Mouse (Mus musculus): ENCODE measurements around the gene Ostm1.

Ostm1 gene

DNA sequence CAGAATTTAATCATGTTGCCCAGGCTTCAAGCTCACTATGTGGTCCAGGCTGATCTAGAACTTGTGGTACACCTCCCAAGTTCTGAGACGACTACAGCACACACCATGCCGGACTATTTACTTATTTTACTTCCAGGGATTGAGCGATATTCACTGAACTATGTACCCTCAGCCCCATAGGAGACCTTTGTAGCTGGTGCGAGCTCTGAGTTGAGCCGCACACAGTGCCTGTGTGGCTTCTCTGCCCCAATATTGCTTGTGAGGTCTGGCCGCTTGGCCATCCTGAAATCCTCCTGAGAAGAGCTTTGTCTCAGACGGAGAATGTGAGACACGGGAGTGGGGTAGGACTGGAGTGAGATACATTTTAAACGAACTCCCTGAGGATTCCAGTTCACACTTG, 31.1 kb downstream of the Ostm1 start:
- in situ Hi-C loops (cut with MboI; ENCODE audit: unreplicated experiment in 2 of 2) = loop anchor here in 1 of 2 experiments (25.0 kb wide), 1 partner anchor 777 kb away; no protein-coding TSS in a partner anchor

DNA sequence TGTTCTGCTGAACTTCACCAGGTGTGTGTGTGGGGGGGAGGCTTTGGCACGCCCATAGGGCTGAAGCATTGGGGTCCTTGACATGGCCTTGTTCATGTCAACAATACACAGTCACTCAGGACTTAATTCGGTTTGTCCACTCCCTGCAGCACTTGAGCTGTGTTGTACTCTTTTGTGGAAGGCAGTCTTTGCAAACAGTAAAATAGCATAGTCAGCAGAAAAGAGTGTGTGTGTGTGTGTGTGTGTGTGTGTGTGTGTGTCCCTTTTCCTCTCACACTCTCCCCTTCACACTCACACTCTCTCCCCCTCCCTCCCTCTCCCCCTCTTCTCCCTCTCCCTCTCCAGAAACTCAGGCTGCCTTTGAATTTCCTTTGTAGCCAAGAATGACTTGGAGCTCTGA, 34.7 kb downstream of the Ostm1 start:
- in situ Hi-C loops (cut with MboI; ENCODE audit: unreplicated experiment in 2 of 2) = loop anchor here in 1 of 2 experiments (25.0 kb wide), 1 partner anchor 781 kb away; no protein-coding TSS in a partner anchor

DNA sequence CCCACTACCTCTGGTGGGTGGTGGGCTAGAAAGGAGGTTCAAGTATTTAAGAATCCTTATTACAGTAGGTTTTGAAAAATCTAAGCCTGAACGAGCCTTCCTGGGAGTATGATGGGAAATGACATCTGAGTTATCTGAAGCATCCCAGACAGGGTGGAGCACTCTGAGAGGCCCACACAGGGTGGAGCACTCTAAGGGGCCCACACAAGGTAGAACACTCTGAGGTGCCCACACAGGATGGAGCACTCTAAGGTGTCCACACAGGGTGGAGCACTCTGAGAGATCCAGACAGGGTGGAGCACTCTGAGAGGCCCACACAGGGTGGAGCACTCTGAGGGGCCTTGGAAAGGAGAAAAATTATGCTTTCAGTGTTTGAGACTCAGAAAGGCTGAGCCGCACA, 42.3 kb downstream of the Ostm1 start:
- in situ Hi-C loops (cut with MboI; ENCODE audit: unreplicated experiment in 2 of 2) = loop anchor here in 1 of 2 experiments (25.0 kb wide), 1 partner anchor 814 kb away; the partner anchor contains the start of genes Cep57l1 and Sesn1

DNA sequence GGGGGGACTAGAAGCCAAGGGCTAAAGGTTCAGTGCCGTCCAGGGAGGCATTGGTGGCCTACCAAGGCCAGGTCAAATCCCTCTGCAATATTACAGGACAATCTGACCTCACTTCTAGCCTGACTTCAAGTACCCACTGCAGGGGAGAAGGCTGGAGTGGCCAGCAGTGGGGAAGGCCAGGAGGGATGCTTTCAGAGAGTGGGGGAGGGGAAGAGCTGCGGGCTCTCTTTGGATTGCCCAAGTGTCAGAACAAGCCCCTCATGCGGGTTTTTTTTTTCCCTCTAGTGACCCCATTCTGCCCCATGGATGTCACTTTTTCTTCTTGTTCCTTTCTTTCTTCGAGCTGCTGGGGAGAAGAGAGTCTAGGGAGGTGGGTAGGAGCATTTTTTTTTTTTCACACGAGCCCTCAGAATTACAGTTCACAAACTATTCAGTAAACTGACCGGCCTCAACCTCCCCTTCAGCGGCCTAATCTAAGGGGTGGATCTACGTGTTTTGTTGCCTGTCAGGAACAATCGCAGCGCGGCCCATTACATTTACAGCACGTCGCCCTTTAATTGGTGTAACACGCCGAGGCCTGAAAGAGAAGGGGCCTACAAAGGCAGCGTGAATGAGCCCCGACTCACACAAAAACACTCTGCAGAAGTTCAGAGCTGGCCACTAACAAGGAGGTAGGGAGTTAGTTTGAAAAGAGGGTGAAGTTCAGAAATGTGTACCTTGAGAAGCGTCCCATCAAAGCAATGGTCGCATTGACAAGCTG, 47.2 kb downstream of the Ostm1 start:
- in situ Hi-C loops (cut with MboI; ENCODE audit: unreplicated experiment in 2 of 2) = loop anchor here in 1 of 2 experiments (10.0 to 25.0 kb wide), 2 partner anchors 646 to 818 kb away; partner anchors contain the start of genes Cep57l1 and Sesn1

DNA sequence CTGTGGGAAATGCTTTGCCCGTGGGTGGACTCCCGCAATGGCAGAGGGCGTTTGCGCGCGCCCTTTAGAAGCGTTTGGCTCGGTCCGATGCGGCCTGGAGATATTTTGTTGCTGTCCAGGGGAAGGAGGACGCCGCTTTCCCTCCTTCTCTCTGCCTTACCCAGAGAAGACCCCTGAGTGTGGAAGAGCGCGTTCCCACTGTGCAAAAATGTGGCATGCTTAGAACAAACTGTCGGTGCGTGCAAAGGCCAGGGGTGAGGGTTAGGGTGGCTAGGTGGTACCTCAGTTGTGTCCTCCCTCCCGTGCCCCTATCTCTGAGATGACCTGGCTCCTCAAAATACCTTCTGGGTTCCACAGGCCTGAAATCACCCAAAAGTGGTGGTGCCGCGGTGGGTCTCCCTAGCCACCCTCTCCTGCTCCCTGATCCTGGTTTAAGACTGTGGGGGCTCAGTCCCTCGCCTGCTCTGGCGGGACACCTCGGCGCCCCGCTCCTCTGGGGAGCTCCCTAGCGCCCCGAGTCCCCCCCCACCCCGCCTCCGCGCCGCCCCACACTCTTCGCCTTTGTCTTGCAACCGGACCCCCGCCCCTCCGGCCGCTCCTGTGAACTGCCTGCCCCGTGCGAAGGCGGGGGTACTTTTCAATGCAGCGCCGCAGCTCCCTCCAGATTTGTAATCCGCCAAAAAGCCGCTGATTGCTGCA, 48.3 kb downstream of the Ostm1 start:
- in situ Hi-C loops (cut with MboI; ENCODE audit: unreplicated experiment in 2 of 2) = loop anchor here in 1 of 2 experiments (10.0 to 25.0 kb wide), 2 partner anchors 647 to 820 kb away; partner anchors contain the start of genes Cep57l1 and Sesn1

DNA sequence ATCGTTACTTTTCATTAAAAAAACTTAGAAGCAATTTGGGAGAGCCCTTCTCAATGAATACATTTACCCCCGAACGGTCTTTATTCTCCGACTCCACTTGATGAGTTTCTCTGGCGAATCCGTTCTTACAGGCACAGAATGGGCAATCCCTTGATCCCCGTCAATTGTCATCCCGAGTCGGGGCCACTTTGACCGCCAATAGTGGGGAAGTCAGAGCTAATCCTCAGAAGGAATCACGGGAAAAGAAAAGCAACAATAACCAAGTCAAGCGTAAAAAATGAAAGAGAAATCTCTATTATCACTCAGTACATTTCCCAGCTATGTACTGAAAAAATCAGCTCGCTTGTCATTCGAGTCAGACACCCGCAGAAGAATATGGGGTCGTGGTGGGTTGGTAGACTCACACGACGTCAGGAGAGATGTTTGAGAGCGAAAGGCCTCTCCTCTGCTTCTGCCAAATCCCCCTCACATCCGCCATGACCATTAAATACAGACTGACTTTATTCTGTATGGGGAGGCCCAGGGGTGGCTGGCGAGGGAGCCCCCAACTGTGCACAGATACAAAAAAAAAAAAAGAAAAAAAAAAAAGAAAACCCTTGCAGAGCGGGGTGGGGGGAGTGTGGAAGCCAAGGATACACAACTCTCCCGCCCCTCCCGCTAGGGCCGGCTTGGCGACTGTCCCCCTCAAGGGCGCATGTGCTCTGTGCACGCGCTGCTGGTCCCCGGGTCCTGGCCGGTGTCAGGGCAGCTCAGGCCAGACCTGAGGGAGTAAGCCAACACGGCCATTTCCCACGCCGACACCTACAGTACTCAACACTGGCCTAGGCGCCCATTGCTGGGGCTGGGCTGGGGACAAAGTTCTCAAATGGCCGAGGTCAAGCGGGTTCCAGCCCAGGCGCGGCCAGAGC, 49.1 kb downstream of the Ostm1 start:
- in situ Hi-C loops (cut with MboI; ENCODE audit: unreplicated experiment in 2 of 2) = loop anchor here in 1 of 2 experiments (10.0 to 25.0 kb wide), 2 partner anchors 648 to 820 kb away; partner anchors contain the start of genes Cep57l1 and Sesn1

DNA sequence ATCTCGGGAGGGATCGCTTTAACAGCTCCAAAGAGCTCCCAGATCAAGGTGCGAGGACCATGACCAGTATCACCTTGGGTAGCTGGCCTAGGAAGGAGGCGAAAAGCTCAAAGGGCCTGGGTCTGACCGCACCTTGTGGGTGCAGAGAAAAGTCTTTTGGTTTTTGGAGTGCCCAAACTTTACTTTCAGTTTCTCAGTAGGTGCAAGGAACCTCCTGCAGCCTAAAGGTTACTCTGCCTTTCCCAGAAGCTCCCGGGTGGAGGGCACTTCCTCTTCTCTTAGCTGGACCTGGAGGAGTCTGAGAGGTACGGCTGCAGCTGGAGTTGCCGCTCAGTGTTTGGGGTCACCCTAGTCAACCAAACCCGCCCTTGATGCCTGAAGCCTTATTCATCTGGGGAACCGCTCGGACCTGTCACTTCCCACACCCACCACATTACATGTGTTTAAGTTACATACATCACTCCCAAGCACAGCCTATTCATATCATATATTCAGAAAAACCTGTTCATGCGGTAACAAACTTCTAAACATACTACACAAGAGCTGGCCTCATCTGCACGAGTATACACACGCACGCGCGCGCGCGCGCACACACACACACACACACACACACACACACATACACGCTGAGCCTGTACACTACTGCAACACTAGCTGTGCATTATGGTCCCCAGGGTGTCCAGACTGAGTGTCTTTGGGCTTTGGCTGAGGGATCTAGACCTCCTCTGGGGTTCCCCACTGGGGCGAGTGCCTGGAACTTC, 49.9 kb downstream of the Ostm1 start:
- in situ Hi-C loops (cut with MboI; ENCODE audit: unreplicated experiment in 2 of 2) = loop anchor here in 1 of 2 experiments (10.0 to 25.0 kb wide), 2 partner anchors 649 to 821 kb away; partner anchors contain the start of genes Cep57l1 and Sesn1

DNA sequence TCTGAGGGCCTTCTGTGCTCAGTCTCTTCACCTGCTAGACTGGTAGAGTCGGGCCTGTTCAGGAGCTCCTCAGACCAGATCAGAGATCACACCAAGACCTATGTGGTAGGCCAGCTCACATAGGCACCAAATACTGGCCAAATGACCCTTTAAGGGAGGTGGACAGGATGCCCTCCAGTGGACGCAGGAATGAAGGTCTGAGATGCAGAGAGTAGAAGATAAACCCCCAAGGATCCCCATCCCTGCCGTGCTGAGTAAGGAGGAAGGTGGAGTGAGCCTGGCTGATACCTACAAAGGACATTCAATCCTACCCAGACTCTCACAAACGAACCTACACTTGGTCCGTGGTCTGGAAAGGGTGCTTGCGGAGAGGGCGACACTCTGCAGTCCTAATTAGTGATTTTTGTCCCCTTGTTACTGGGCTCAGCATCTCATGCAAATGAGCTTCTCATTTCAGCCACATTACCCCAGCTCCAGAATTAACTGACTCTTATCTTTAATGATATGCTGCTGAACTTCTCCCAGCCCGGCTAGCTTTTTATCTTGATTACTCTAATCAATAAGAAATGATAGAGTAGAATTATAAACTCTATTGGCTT, 50.6 kb downstream of the Ostm1 start:
- in situ Hi-C loops (cut with MboI; ENCODE audit: unreplicated experiment in 2 of 2) = loop anchor here in 1 of 2 experiments (10.0 to 25.0 kb wide), 2 partner anchors 649 to 822 kb away; partner anchors contain the start of genes Cep57l1 and Sesn1

DNA sequence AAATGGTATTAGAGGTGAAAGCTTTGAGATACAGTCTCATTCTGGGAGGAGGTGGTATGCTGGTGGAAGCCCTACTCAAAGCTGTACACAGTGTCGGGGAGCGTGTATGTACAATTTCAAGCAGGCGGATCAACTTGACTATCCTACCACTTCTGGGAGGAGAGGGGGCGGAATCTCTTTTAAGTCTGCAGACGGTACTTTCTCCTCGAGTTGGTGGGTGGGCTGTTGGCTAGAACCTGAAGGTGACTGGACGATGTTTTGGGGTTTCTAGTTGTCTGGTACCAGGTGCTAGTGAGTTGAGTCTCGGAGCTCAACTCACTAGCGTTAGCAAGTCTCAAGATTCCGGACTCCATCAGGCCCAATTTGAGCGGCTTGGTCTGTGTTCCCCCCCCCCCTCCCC, 51.4 kb downstream of the Ostm1 start:
- in situ Hi-C loops (cut with MboI; ENCODE audit: unreplicated experiment in 2 of 2) = loop anchor here (5.0 to 25.0 kb wide), 3 partner anchors 328 to 823 kb away; partner anchors contain the start of genes Cep57l1 (in 1 of the 2) and Sesn1 (in 1 of the 2)

DNA sequence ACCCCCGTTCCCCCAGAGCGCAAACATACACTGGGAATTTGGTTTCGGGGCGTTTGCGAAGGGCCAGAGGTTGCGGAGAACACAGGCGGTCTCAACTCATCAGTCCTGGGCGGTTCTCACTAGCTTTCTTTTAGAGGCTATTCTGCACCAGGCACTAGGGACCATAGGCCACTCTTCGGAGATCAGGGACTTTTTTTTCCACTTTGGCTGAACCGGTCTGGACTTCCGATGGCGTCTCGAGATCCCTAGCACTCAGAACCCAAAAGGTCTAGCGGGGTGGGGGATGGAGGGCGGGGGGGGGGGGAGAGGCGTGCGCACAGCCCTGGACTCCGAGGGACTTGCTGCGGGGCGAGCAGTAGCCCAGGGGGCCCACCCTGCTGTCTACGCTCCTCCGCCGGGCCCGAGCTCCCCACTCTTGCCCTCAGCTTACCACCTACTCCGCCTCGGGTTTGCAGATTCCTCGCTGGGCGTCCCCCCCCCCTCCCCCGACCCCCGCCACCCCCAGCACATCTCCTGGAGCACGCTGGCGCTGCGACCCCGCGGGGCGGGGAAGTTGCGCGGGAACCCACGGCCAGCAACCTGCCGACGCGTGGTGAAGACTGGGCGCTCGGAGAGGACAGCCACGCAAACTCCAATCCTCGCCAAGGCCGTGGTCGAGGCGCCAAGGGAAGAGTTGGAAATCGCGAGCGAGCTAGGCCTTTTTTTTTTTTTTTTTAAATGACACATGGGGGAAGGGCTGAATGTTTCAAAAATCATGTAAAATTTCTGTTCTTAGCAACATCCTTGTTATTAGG, 52.1 kb downstream of the Ostm1 start:
- in situ Hi-C loops (cut with MboI; ENCODE audit: unreplicated experiment in 2 of 2) = loop anchor here (5.0 to 25.0 kb wide), 3 partner anchors 328 to 823 kb away; partner anchors contain the start of genes Cep57l1 (in 1 of the 2) and Sesn1 (in 1 of the 2)

DNA sequence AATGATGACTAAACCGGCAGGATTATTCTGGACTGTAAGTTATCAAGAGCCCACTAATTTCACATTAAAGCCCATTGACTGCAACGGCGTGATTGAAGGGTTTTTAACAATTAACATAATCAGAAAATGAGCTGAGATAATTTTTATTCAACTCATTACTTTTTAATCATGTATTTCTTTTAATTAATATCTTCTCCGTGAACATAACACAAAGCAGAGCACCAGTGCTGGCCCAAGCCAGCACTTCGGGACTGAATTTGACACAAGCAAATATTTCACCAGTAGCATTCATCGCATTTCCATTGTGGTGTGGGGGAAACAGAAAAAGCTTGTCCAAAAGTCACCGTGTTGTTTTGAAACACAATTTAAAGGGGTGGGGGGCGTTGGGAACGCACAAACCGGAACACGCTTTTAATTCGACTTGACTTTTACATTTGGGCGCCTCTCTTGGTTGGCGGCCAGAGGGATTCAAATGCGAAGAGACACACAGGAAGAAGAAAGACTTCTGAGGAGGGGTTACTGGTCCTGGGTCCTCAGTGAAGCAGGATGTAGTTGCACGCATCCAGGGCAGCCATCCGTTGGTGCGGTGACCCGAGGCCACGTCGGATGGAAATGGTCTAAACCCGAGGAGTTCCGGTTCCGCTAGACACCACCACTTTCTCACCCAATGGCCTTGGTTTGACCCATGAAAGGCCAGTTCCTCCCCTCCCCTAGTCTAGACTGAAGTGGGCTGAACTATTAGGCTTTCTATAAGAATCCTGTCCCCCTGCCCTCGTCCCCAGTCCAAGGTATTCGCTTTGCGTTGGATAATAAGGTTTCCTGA, 52.9 kb downstream of the Ostm1 start:
- in situ Hi-C loops (cut with MboI; ENCODE audit: unreplicated experiment in 2 of 2) = loop anchor here (5.0 to 25.0 kb wide), 3 partner anchors 329 to 824 kb away; partner anchors contain the start of genes Cep57l1 (in 1 of the 2) and Sesn1 (in 1 of the 2)

DNA sequence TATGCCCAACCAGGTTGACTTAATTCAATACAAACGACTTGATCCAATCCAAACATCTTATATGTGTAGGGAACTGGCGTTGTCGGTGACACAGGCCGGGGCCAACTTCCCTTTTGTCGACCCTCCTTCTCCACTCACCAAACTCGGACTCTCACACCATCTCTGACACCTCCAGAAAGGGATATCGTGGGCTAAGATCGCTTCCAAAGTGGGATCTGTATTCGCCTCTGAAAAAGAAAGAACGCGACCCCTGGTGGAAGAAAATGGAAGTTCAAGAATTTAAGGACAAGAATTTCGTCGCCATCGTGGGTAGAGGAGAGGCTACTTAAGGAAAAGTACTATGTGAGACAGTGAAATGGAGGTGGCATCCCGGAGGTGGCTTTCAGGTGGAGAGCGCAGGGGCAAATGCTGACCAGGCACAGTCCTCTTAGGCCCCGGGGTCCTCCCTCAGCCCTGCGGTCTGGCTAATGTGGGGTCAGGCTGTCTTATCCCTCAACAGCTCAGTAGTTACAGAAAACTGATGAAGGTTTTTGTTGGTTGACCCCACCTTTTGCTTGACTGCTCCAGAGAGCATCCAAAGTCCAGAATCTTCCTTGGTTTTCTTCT, 53.7 kb downstream of the Ostm1 start:
- in situ Hi-C loops (cut with MboI; ENCODE audit: unreplicated experiment in 2 of 2) = loop anchor here (5.0 to 25.0 kb wide), 3 partner anchors 330 to 825 kb away; partner anchors contain the start of genes Cep57l1 (in 1 of the 2) and Sesn1 (in 1 of the 2)

DNA sequence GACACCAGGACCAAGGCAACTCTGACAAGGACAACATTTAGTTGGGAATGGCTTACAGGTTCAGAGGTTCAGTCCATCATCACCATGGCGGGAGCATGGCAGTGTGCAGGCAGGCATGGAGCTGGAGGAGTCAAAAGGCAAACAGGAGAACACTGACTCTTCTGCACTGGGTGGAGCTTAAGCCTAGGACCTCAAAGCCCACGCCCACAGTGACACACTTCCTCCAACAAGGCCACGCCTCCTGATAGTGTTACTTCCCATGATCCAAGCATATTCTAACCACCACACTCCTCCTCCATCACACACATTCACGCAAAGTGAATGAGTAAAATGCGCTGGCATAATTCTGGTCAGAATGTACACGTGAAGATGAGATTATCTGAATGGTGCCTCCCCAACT, 56.2 kb downstream of the Ostm1 start:
- in situ Hi-C loops (cut with MboI; ENCODE audit: unreplicated experiment in 2 of 2) = loop anchor here (5.0 to 25.0 kb wide), 4 partner anchors 333 to 828 kb away; partner anchors contain the start of genes Cep57l1 (in 1 of the 2) and Sesn1 (in 1 of the 2)

DNA sequence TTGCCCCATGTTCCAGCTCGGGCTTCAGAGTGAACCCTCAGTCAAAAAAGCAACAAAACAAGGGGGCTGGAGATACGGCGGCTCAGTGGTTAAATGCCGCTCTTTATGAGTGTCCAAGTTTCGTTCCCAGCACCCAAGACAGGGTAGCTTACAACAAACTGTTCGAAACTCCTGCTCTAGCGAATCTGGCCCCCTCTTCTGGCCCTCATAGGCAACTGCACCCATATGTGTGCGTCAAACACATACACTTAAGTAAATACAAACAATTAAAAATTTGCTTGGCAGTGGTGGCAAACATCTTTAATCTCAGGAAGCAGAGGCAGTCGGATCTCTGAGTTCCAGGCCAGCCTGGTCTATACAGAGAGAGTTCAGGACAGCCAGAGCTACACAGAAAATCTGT, 60.0 kb downstream of the Ostm1 start:
- in situ Hi-C loops (cut with MboI; ENCODE audit: unreplicated experiment in 2 of 2) = loop anchor here (5.0 to 25.0 kb wide), 2 partner anchors 661 to 831 kb away; partner anchors contain the start of genes Cep57l1 (in 1 of the 2) and Sesn1 (in 1 of the 2)

DNA sequence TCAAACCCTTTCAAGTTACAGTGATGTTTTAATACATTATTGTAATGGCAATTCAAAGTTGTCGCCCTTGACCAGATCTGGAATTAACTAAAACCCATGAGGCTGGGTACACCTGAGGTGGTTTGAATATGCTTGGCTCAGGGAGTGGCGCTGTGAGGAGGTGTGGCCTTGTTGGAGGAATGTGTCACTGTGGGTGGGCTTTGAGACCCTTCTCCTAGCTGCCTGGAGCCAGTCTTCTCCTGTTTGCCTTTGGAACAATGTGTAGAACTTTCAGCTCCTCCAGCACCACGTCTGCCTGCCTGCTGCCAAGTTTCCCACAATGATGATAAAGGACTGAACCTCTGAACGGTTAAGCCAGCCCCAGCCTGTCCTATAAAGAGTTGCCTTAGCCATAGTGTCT, 62.7 kb downstream of the Ostm1 start:
- in situ Hi-C loops (cut with MboI; ENCODE audit: unreplicated experiment in 2 of 2) = loop anchor here in 1 of 2 experiments (25.0 kb wide), 1 partner anchor 834 kb away; the partner anchor contains the start of genes Cep57l1 and Sesn1

DNA sequence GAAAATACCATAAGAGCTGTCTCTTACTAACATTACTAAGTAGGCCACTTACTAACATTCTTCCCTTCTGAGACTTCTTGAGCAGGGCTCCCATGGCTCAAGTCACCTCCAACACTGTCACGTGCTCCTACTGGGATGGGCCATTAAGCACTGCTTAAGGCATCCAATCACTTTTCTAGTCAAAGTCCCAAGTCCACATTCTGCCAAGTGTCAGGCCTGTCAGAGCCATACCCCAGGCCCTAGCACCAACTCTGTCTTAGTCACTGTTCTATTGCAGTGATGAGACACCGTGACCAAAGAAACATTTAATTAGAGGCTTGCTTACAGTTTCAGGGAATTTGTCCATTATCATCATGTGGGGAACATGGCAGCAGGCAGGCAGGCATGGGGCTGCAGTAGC, 78.3 kb downstream of the Ostm1 start:
- in situ Hi-C loops (cut with MboI; ENCODE audit: unreplicated experiment in 2 of 2) = no loop called here

All from v-Abl transformed pro-B cells (cell line).